Comparison of ENCODE assay signal across 17 mouse cellular contexts in genomic region chrX:99659496-99660140, GRCm38 (mm10).
DNase-seq lines count a peak whose midpoint lies in the region; ATAC-seq and TF ChIP-seq lines count a peak whose summit lies in the region.
"Had no signal": no experiment of that assay in that cellular context is flagged by ENCODE, and none has a peak within 500 bp of the region (broad histone marks: within the 10 kb centered on the region; RNA-seq: fewer than 3 reads in every experiment).

No protein-coding gene starts in this region.

- no peak overlapping the region for H3K27ac ChIP-seq in kidney, embryonic 16.5 days (ENCODE audit: low read length)
- no peak overlapping the region for H3K27ac ChIP-seq in gastrocnemius, adult 2 months
- no peak overlapping the region for H3K27ac ChIP-seq in kidney, embryonic 14.5 days (ENCODE audit: low read depth, low read length)
- H3K27ac ChIP-seq: embryonic facial prominence, embryonic 13.5 days; heart, embryonic 10.5 days; intestine, embryonic 15.5 days; midbrain, embryonic 12.5 days; neural tube, embryonic 12.5 days had no signal

- H3K4me2 ChIP-seq in kidney, embryonic 16.5 days (replicated peaks; ENCODE audit: low read depth, low read length) = no peak overlapping the region
- no peak overlapping the region for H3K4me2 ChIP-seq in kidney, embryonic 14.5 days (replicated peaks; ENCODE audit: low read depth, low read length)
- H3K4me2 ChIP-seq: embryonic facial prominence, embryonic 13.5 days; intestine, embryonic 15.5 days; midbrain, embryonic 12.5 days; neural tube, embryonic 12.5 days had no signal

- H3K4me1 ChIP-seq in kidney, embryonic 16.5 days (ENCODE audit: insufficient read depth, low read length) = no peaks in the 10 kb centered on the region
- no peaks in the 10 kb centered on the region for H3K4me1 ChIP-seq in kidney, embryonic 14.5 days (ENCODE audit: control insufficient read depth, insufficient read depth, low read length)
- H3K4me1 ChIP-seq: heart, embryonic 10.5 days; intestine, embryonic 15.5 days; midbrain, embryonic 12.5 days; neural tube, embryonic 12.5 days had no signal

- intact Hi-C loops in gastrocnemius, adult 2 months (cut with DNase I) = no loop called here

- H3K36me3 ChIP-seq in kidney, embryonic 16.5 days (ENCODE audit: insufficient read depth, low read length) = no peaks in the 10 kb centered on the region
- H3K36me3 ChIP-seq in kidney, embryonic 14.5 days (ENCODE audit: control insufficient read depth, insufficient read depth, low read length) = no peaks in the 10 kb centered on the region
- H3K36me3 ChIP-seq: embryonic facial prominence, embryonic 13.5 days; heart, embryonic 10.5 days; intestine, embryonic 15.5 days; midbrain, embryonic 12.5 days; neural tube, embryonic 12.5 days had no signal

- H3K27me3 ChIP-seq in kidney, embryonic 16.5 days (ENCODE audit: insufficient read depth, low read length) = peaks cover 41% of the 10 kb centered on the region; the same call in 1 of the 2 replicates
- peaks cover 3% of the 10 kb centered on the region; the same call in 1 of the 2 replicates for H3K27me3 ChIP-seq in kidney, embryonic 14.5 days (ENCODE audit: control insufficient read depth, insufficient read depth, low read length)

- 0 out of 2 replicates have a peak, but pooled peaks have one; percentile 39 for ATAC-seq in kidney, embryonic 16.5 days (ENCODE audit: low FRiP score, low TSS enrichment)
- no peak for ATAC-seq in kidney, embryonic 14.5 days (ENCODE audit: low FRiP score, low TSS enrichment)
- ATAC-seq: activated CD4-positive, CD25-positive, alpha-beta regulatory T cell, adult 4 months; intestine, embryonic 15.5 days had no signal

- 55% methylated on average over 8 of the region's 8 CpGs for WGBS in kidney, embryonic 16.5 days
- 34% methylated on average over 5 of the region's 8 CpGs for WGBS in kidney, embryonic 14.5 days

- DNase-seq in kidney, adult 9 months = no peak
- DNase-seq in embryo, embryonic 10.5 days (ENCODE audit: low spot score) = peak; percentile 48
- DNase-seq in gastrocnemius, adult 2 months = peak; percentile 47
- DNase-seq in mesoderm, embryonic 11.5 days (ENCODE audit: low read depth, low spot score) = peak; percentile 67
- DNase-seq in ovary, postnatal 10 days (ENCODE audit: low spot score) = no peak
- no peak for DNase-seq in thymus, postnatal 14 days
- DNase-seq: cerebellum, adult 11-12 months; lung, adult 18-20 months; thymus, postnatal 25 days had no signal

- no peak for TF ChIP-seq CTCF in gastrocnemius, adult 2 months (IDR thresholded peaks at IDR 0.05)

- no peak overlapping the region for H3K9ac ChIP-seq in kidney, embryonic 16.5 days (replicated peaks; ENCODE audit: low read length)
- no peak overlapping the region for H3K9ac ChIP-seq in kidney, embryonic 14.5 days (ENCODE audit: low read depth, low read length)
- H3K9ac ChIP-seq: embryonic facial prominence, embryonic 13.5 days; intestine, embryonic 15.5 days; midbrain, embryonic 12.5 days; neural tube, embryonic 12.5 days had no signal

- no peaks in the 10 kb centered on the region for H3K9me3 ChIP-seq in kidney, embryonic 16.5 days (ENCODE audit: low read length)
- H3K9me3 ChIP-seq in kidney, embryonic 14.5 days (ENCODE audit: control insufficient read depth, low read length) = no peaks in the 10 kb centered on the region
- H3K9me3 ChIP-seq: embryonic facial prominence, embryonic 13.5 days; heart, embryonic 10.5 days; intestine, embryonic 15.5 days; midbrain, embryonic 12.5 days; neural tube, embryonic 12.5 days had no signal

- no peak overlapping the region for H3K4me3 ChIP-seq in kidney, embryonic 16.5 days (ENCODE audit: low read length)
- no peak overlapping the region for H3K4me3 ChIP-seq in gastrocnemius, adult 2 months
- no peak overlapping the region for H3K4me3 ChIP-seq in kidney, embryonic 14.5 days (ENCODE audit: low read length)
- H3K4me3 ChIP-seq: embryonic facial prominence, embryonic 13.5 days; heart, embryonic 10.5 days; intestine, embryonic 15.5 days; midbrain, embryonic 12.5 days; neural tube, embryonic 12.5 days had no signal

Comparison
In these comparisons a context has a peak if more than half of its experiments do, and no peak if none do; other contexts are left out.
1. DNase-seq: peak in embryo, embryonic 10.5 days (single experiment), gastrocnemius, adult 2 months (single experiment) and mesoderm, embryonic 11.5 days (single experiment); none in kidney, adult 9 months (single experiment), ovary, postnatal 10 days (single experiment) and thymus, postnatal 14 days (single experiment).